Mouse (Mus musculus) liver, embryonic 16.5 days (tissue): ENCODE measurements around the gene Rnase11. TPM values are rescaled to one million over a fixed set of nuclear protein-coding genes. Genes with fewer than 3 reads are reported as not detected.
A peak's percentile ranks its signal among the peaks of the same experiment; 100 is the strongest.

Experiments used
- ATAC-seq: fragments of 200-750 bp; cut with Nextera tagmentation; 2 replicates; pipeline ENCODE4 v1.8.0; 2017; ENCODE audit warnings: low read depth, mild to moderate bottlenecking, moderate number of reproducible peaks, moderate library complexity
- H3K27ac ChIP-seq: fragments of 300-500 bp; sonication (generic); 2 replicates; pipeline ENCODE4 v1.5.1; 2014; ENCODE audit warnings: mild to moderate bottlenecking, low read length
- H3K27me3 ChIP-seq: fragments of 300-500 bp; sonication (generic); 2 replicates; pipeline ENCODE4 v1.6.1; 2014; ENCODE audit warnings: low read depth, low read length, mixed read lengths; ENCODE audit not compliant: control insufficient read depth, insufficient read depth
- H3K36me3 ChIP-seq: fragments of 300-500 bp; sonication (generic); 2 replicates; pipeline ENCODE4 v1.6.1; 2014; ENCODE audit warnings: mild to moderate bottlenecking; ENCODE audit not compliant: control insufficient read depth, insufficient read depth
- H3K4me1 ChIP-seq: fragments of 300-500 bp; sonication (generic); 2 replicates; pipeline ENCODE4 v1.6.1; 2014; ENCODE audit warnings: low read depth, low read length, mixed read lengths; ENCODE audit not compliant: control insufficient read depth
- H3K4me2 ChIP-seq: fragments of 300-500 bp; sonication (generic); 2 replicates; pipeline ENCODE4 v1.6.1; 2014; ENCODE audit warnings: low read depth, low read length, mixed read lengths
- H3K4me3 ChIP-seq: fragments of 300-500 bp; sonication (generic); 2 replicates; pipeline ENCODE4 v1.5.1; 2014; ENCODE audit warnings: low read depth, mild to moderate bottlenecking, low read length
- H3K9ac ChIP-seq: fragments of 300-500 bp; sonication (generic); 2 replicates; pipeline ENCODE4 v1.6.1; 2014; ENCODE audit warnings: low read depth, low read length
- H3K9me3 ChIP-seq: fragments of 300-500 bp; sonication (generic); replicated peaks from 2 replicates; pipeline ENCODE4 v1.6.1; 2016; ENCODE audit warnings: low read length; ENCODE audit not compliant: control insufficient read depth
- WGBS: fragments of 180-500 bp; shearing (Covaris S2); extraction: QIAGEN DNeasy Blood & Tissue Kit; methylation state at CpG from one replicate; pipeline ENCODE4 v1.1.7; 2014; ENCODE audit not compliant: insufficient replicate concordance; 5-methylcytosine and 5-hydroxymethylcytosine counted together
- polyA plus RNA-seq: library from polyadenylated mRNA; unstranded; fragments of >200 nt; fragmentation: Nextera tagmentation; extraction: Ambion mirVana; gene quantifications from 2 replicates; pipeline ENCODE4 v1.2.1, GENCODE M21; 2015

Gene Rnase11
- polyA plus RNA-seq, 1 experiment from 2014 or later: not detected

- H3K27ac ChIP-seq: peak within 1 kb of the TSS; percentile 57
Observed at GRCm38 (mm10) chr14:51007152-51007801, 42.7 kb downstream of the Rnase11 start, which contains the start of gene Rnase10. Gene Rnase10, plus strand, starts transcription at chr14:51007751.

More at GRCm38 (mm10) chr14:51007152-51007801, 42.7 kb downstream of the Rnase11 start, which contains the start of gene Rnase10:
- no peaks in the 10 kb centered on the region; the same call in 1 of the 2 replicates for H3K4me1 ChIP-seq
- H3K9ac ChIP-seq: no peak within 1 kb of the TSS
- H3K27me3 ChIP-seq: no peaks in the 10 kb centered on the region
- H3K9me3 ChIP-seq: no peaks in the 10 kb centered on the region
- no peak for ATAC-seq
- no peak within 1 kb of the TSS for H3K4me2 ChIP-seq
- H3K36me3 ChIP-seq: no peaks in the 10 kb centered on the region
- 58% methylated on average over 8 of the region's 8 CpGs for WGBS
- no peak within 1 kb of the TSS for H3K4me3 ChIP-seq

Other genes with a start within 250 kb of the Rnase11 start
- not detected in 2 replicates for gene Ccnb1ip1, start 242.4 kb downstream of the Rnase11 start, polyA plus RNA-seq
- 28.9 and 31.0 TPM in 2 replicates for gene Parp2, start 242.3 kb downstream of the Rnase11 start, polyA plus RNA-seq
- gene Tep1, start 179.6 kb downstream of the Rnase11 start, polyA plus RNA-seq: 3.2 and 3.7 TPM in 2 replicates
- gene Klhl33, start 152.7 kb downstream of the Rnase11 start, polyA plus RNA-seq: 0.08 and 0.11 TPM in 2 replicates
- gene Osgep, start 125.3 kb downstream of the Rnase11 start, polyA plus RNA-seq: 53.3 and 54.4 TPM in 2 replicates
- 61.8 and 61.9 TPM in 2 replicates for gene Apex1, start 125.2 kb downstream of the Rnase11 start, polyA plus RNA-seq
- 22.8 and 24.9 TPM in 2 replicates for gene Pip4p1, start 119.3 kb downstream of the Rnase11 start, polyA plus RNA-seq
- gene Pnp, start 119.1 kb downstream of the Rnase11 start, polyA plus RNA-seq: 75.2 and 83.1 TPM in 2 replicates
- gene Gm49342, start 105.6 kb downstream of the Rnase11 start, polyA plus RNA-seq: not detected in 2 replicates
- 10.6 and 11.0 TPM in 2 replicates for gene Pnp2, start 94.2 kb downstream of the Rnase11 start, polyA plus RNA-seq
- gene Rnase10, start 42.4 kb downstream of the Rnase11 start, polyA plus RNA-seq: 0.09 TPM in 1 of 2 replicates, not detected in the other
- gene Rnase9, start 8.3 kb downstream of the Rnase11 start, polyA plus RNA-seq: not detected in 2 replicates
- gene Rnase12, start 7.5 kb upstream of the Rnase11 start, polyA plus RNA-seq: 1.7 and 2.0 TPM in 2 replicates
- gene Olfr750, start 24.3 kb upstream of the Rnase11 start, polyA plus RNA-seq: not detected in 2 replicates
- 19.7 and 23.1 TPM in 2 replicates for gene Rnase4, start 40.9 kb upstream of the Rnase11 start, polyA plus RNA-seq
- gene Ang, start 41.0 kb upstream of the Rnase11 start, polyA plus RNA-seq: 6.7 and 8.4 TPM in 2 replicates
- gene Eddm3b, start 64.3 kb upstream of the Rnase11 start, polyA plus RNA-seq: not detected in 2 replicates
- gene Rnase6, start 73.7 kb upstream of the Rnase11 start, polyA plus RNA-seq: 2.7 and 3.2 TPM in 2 replicates
- 0.27 and 2.1 TPM in 2 replicates for gene Rnase1, start 96.6 kb upstream of the Rnase11 start, polyA plus RNA-seq
- not detected in 2 replicates for gene Rnase2b, start 112.1 kb upstream of the Rnase11 start, polyA plus RNA-seq
- not detected in 2 replicates for gene Ang2, start 149.0 kb upstream of the Rnase11 start, polyA plus RNA-seq
- not detected in 2 replicates for gene Ear14, start 153.2 kb upstream of the Rnase11 start, polyA plus RNA-seq
- not detected in 2 replicates for gene Rnase2a, start 205.9 kb upstream of the Rnase11 start, polyA plus RNA-seq